In genomic region chr1:160194529-160195336, GRCm38 (mm10) we compare ENCODE assay signal across 8 mouse cellular contexts. TPM values are rescaled to one million over a fixed set of nuclear protein-coding genes. Genes with fewer than 3 reads are reported as not detected.
DNase-seq lines count a peak whose midpoint lies in the region; ATAC-seq lines count a peak whose summit lies in the region.

Gene Mrps14, plus strand, starts transcription at chr1:160195215.

- peaks cover 26% of the 10 kb centered on the region for H3K36me3 ChIP-seq in heart, embryonic 13.5 days
- H3K36me3 ChIP-seq in liver, embryonic 12.5 days, result peaks cover 34% of the 10 kb centered on the region
- peaks cover 7% of the 10 kb centered on the region; the same call in 1 of the 2 replicates for H3K36me3 ChIP-seq in stomach, embryonic 15.5 days

- peak within 1 kb of the TSS; percentile 83 for H3K27ac ChIP-seq in brown adipose tissue, adult 24 weeks (replicated peaks; ENCODE audit: low read depth, low read length)
- peak within 1 kb of the TSS; percentile 78 for H3K27ac ChIP-seq in heart, embryonic 13.5 days (replicated peaks)
- peak within 1 kb of the TSS; percentile 70 for H3K27ac ChIP-seq in liver, embryonic 12.5 days
- peak within 1 kb of the TSS; percentile 78 for H3K27ac ChIP-seq in stomach, embryonic 15.5 days

- H3K4me1 ChIP-seq in brown adipose tissue, adult 24 weeks (ENCODE audit: control insufficient read depth, insufficient read depth, insufficient read length, low read length), result no peaks in the 10 kb centered on the region; the same call in 1 of the 2 replicates
- peaks cover 16% of the 10 kb centered on the region for H3K4me1 ChIP-seq in heart, embryonic 13.5 days
- peaks cover 23% of the 10 kb centered on the region for H3K4me1 ChIP-seq in liver, embryonic 12.5 days
- peaks cover 6% of the 10 kb centered on the region; the same call in 1 of the 2 replicates for H3K4me1 ChIP-seq in stomach, embryonic 15.5 days

- no peaks in the 10 kb centered on the region for H3K9me3 ChIP-seq in heart, embryonic 13.5 days
- H3K9me3 ChIP-seq in liver, embryonic 12.5 days (replicated peaks), result no peaks in the 10 kb centered on the region
- H3K9me3 ChIP-seq in stomach, embryonic 15.5 days, result no peaks in the 10 kb centered on the region

- 7% methylated on average over 31 of the region's 31 CpGs for WGBS in heart, embryonic 13.5 days
- WGBS in liver, embryonic 12.5 days (ENCODE audit: insufficient replicate concordance), result 8% methylated on average over 31 of the region's 31 CpGs
- 6% methylated on average over 31 of the region's 31 CpGs for WGBS in stomach, embryonic 15.5 days

- H3K4me3 ChIP-seq in brown adipose tissue, adult 24 weeks (ENCODE audit: insufficient read depth, low read depth, low read length), result peak within 1 kb of the TSS; percentile 84
- H3K4me3 ChIP-seq in heart, embryonic 13.5 days, result peak within 1 kb of the TSS; percentile 72
- H3K4me3 ChIP-seq in liver, embryonic 12.5 days, result peak within 1 kb of the TSS; percentile 81
- H3K4me3 ChIP-seq in stomach, embryonic 15.5 days (replicated peaks), result peak within 1 kb of the TSS; percentile 97

- H3K4me2 ChIP-seq in heart, embryonic 13.5 days, result peak within 1 kb of the TSS; percentile 91
- peak within 1 kb of the TSS; percentile 77 for H3K4me2 ChIP-seq in liver, embryonic 12.5 days
- peak within 1 kb of the TSS; percentile 82 for H3K4me2 ChIP-seq in stomach, embryonic 15.5 days

- ATAC-seq in heart, embryonic 13.5 days (ENCODE audit: extremely low read depth, insufficient number of reproducible peaks, low FRiP score, low TSS enrichment), result peak; percentile 100
- peak; percentile 100 for ATAC-seq in liver, embryonic 12.5 days
- peak; percentile 100 for ATAC-seq in stomach, embryonic 15.5 days (ENCODE audit: insufficient read depth, low FRiP score, low read depth)

- peak within 1 kb of the TSS; percentile 87 for H3K9ac ChIP-seq in heart, embryonic 13.5 days
- peak within 1 kb of the TSS; percentile 78 for H3K9ac ChIP-seq in liver, embryonic 12.5 days
- H3K9ac ChIP-seq in stomach, embryonic 15.5 days, result peak within 1 kb of the TSS; percentile 92

- H3K27me3 ChIP-seq in heart, embryonic 13.5 days (replicated peaks), result no peaks in the 10 kb centered on the region
- no peaks in the 10 kb centered on the region for H3K27me3 ChIP-seq in liver, embryonic 12.5 days (replicated peaks)
- no peaks in the 10 kb centered on the region for H3K27me3 ChIP-seq in stomach, embryonic 15.5 days (replicated peaks)

- peak; percentile 100 for DNase-seq in CD4-positive, CD25-positive, alpha-beta regulatory T cell, adult 2 months (ENCODE audit: low read depth, low spot score)
- peak; percentile 94 for DNase-seq in fat pad, adult 2 months (ENCODE audit: extremely low read depth, low read depth, low spot score)
- DNase-seq in kidney, postnatal 10 days, result peak; percentile 97
- DNase-seq in natural killer cell, adult 2 months (ENCODE audit: low spot score in 2 of 2), result peak; percentile 99

RNA-seq across cellular contexts. Expression of gene Mrps14, which starts in this region (rescaled TPM):
- polyA plus RNA-seq in brown adipose tissue, adult 24 weeks (2012; ENCODE audit: insufficient read depth, insufficient read length, missing spikeins), result 200 and 252 TPM in 2 replicates
- 186 and 201 TPM in 2 replicates for polyA plus RNA-seq in heart, embryonic 13.5 days (2015; fragmentation: Nextera tagmentation; extraction: Ambion mirVana)
- polyA plus RNA-seq in liver, embryonic 12.5 days (2016; fragmentation: Nextera tagmentation; extraction: Ambion mirVana), result 242 and 262 TPM in 2 replicates
- 296 and 299 TPM in 2 replicates for polyA plus RNA-seq in stomach, embryonic 15.5 days (2015; fragmentation: Nextera tagmentation; extraction: Ambion mirVana)

Comparison
In these comparisons a context has a peak if more than half of its experiments do, and no peak if none do; other contexts are left out.
1. Peak in every context shown above with its lines: DNase-seq, ATAC-seq, H3K4me3 ChIP-seq and H3K27ac ChIP-seq.